Mouse (Mus musculus): Measurements from ENCODE around the gene Ubc. TPM values are rescaled to one million over a fixed set of nuclear protein-coding genes. Genes with fewer than 3 reads are reported as not detected.
A peak's percentile ranks its signal among the peaks of the same experiment; 100 is the strongest.

The Ubc gene
- polyA plus RNA-seq, 1 experiment from 2014 or later: 1,134 TPM

- Histone ChIP-seq H3K27me3 (ENCODE audit: insufficient read depth, poor library complexity, severe bottlenecking) (no peaks in the 10 kb centered on the region), H3K27ac (no peak overlapping the region), H3K4me1 (replicated peaks) (peaks cover 4% of the 10 kb centered on the region; the same call in 1 of the 2 replicates), H3K4me3 (no peak overlapping the region), H3K9me3 (peaks cover 9% of the 10 kb centered on the region), H3K36me3 (no peaks in the 10 kb centered on the region)
- peak; percentile 62 for DNase-seq (ENCODE audit: low spot score)
- WGBS: 41% methylated on average over 8 of the region's 8 CpGs
These were observed 41.5 kb downstream of the Ubc start for GRCm38 (mm10) chr5:125348487-125348886.

GRCm38 (mm10) chr5:125348067-125348466 lies 41.9 kb downstream of the Ubc start:
- H3K27me3 ChIP-seq (ENCODE audit: insufficient read depth, poor library complexity, severe bottlenecking): no peaks in the 10 kb centered on the region
- no peak for DNase-seq (ENCODE audit: low spot score)
- H3K9me3 ChIP-seq: peaks cover 5% of the 10 kb centered on the region
- H3K4me3 ChIP-seq: no peak overlapping the region
- WGBS: 75% methylated on average over 7 of the region's 7 CpGs
- peaks cover 4% of the 10 kb centered on the region; the same call in 1 of the 2 replicates for H3K4me1 ChIP-seq (replicated peaks)
- no peaks in the 10 kb centered on the region for H3K36me3 ChIP-seq
- no peak overlapping the region for H3K27ac ChIP-seq

- no peak for DNase-seq (ENCODE audit: low spot score)
- H3K4me1 ChIP-seq (replicated peaks): peaks cover 23% of the 10 kb centered on the region
- no peaks in the 10 kb centered on the region for H3K9me3 ChIP-seq
- no peak overlapping the region for H3K4me3 ChIP-seq
- WGBS: 91% methylated on average over 6 of the region's 6 CpGs
- H3K36me3 ChIP-seq: no peaks in the 10 kb centered on the region
- peaks cover 17% of the 10 kb centered on the region for H3K27me3 ChIP-seq (ENCODE audit: insufficient read depth, poor library complexity, severe bottlenecking)
- H3K27ac ChIP-seq: no peak overlapping the region
These were observed 45.7 kb downstream of the Ubc start for GRCm38 (mm10) chr5:125344296-125344695.

- DNase-seq (ENCODE audit: low spot score): no peak
- H3K27ac ChIP-seq: peak overlapping the region; percentile 87
- H3K36me3 ChIP-seq: no peaks in the 10 kb centered on the region
- peak overlapping the region; percentile 86 for H3K4me3 ChIP-seq
- 53% methylated on average over 14 of the region's 14 CpGs for WGBS
- peaks cover 36% of the 10 kb centered on the region for H3K4me1 ChIP-seq (replicated peaks)
- no peaks in the 10 kb centered on the region for H3K9me3 ChIP-seq
- H3K27me3 ChIP-seq (ENCODE audit: insufficient read depth, poor library complexity, severe bottlenecking): peaks cover 19% of the 10 kb centered on the region
These were observed 48.4 kb downstream of the Ubc start for GRCm38 (mm10) chr5:125341459-125342090.

- H3K27ac ChIP-seq: peak within 1 kb of the TSS; percentile 87
- under 1% methylated on average over 42 of the region's 42 CpGs for WGBS
- H3K4me3 ChIP-seq: peak within 1 kb of the TSS; percentile 86
These were observed 49.3 kb downstream of the Ubc start, which contains the start of gene Scarb1 for GRCm38 (mm10) chr5:125340547-125341262. Gene Scarb1 (minus strand): TSS chr5:125341094.

GRCm38 (mm10) chr5:125339851-125340531 lies 50.0 kb downstream of the Ubc start:
- Histone ChIP-seq H3K27ac (peak overlapping the region; percentile 87), H3K4me3 (peak overlapping the region; percentile 86), H3K36me3 (no peaks in the 10 kb centered on the region), H3K4me1 (replicated peaks) (peaks cover 36% of the 10 kb centered on the region), H3K27me3 (ENCODE audit: insufficient read depth, poor library complexity, severe bottlenecking) (peaks cover 19% of the 10 kb centered on the region), H3K9me3 (no peaks in the 10 kb centered on the region)
- 1% methylated on average over 25 of the region's 25 CpGs for WGBS
- DNase-seq (ENCODE audit: low spot score): peak; percentile 48

More at GRCm38 (mm10) chr5:125340547-125341262, 49.3 kb downstream of the Ubc start, which contains the start of gene Scarb1:
- no peaks in the 10 kb centered on the region for H3K36me3 ChIP-seq
- H3K4me1 ChIP-seq (replicated peaks): peaks cover 36% of the 10 kb centered on the region
- DNase-seq (ENCODE audit: low spot score): peak; percentile 89
- no peaks in the 10 kb centered on the region for H3K9me3 ChIP-seq
- H3K27me3 ChIP-seq (ENCODE audit: insufficient read depth, poor library complexity, severe bottlenecking): peaks cover 19% of the 10 kb centered on the region

GRCm38 (mm10) chr5:125339108-125339751 lies 50.8 kb downstream of the Ubc start:
- Histone ChIP-seq H3K9me3 (no peaks in the 10 kb centered on the region), H3K27me3 (ENCODE audit: insufficient read depth, poor library complexity, severe bottlenecking) (peaks cover 19% of the 10 kb centered on the region), H3K27ac (peak overlapping the region; percentile 87), H3K4me1 (replicated peaks) (peaks cover 36% of the 10 kb centered on the region), H3K4me3 (peak overlapping the region; percentile 86), H3K36me3 (no peaks in the 10 kb centered on the region)
- peak; percentile 42 for DNase-seq (ENCODE audit: low spot score)
- 3% methylated on average over 18 of the region's 18 CpGs for WGBS

GRCm38 (mm10) chr5:125337526-125337925 lies 52.5 kb downstream of the Ubc start:
- Histone ChIP-seq H3K4me3 (no peak overlapping the region), H3K36me3 (no peaks in the 10 kb centered on the region), H3K27me3 (ENCODE audit: insufficient read depth, poor library complexity, severe bottlenecking) (peaks cover 19% of the 10 kb centered on the region), H3K4me1 (replicated peaks) (peaks cover 36% of the 10 kb centered on the region), H3K9me3 (no peaks in the 10 kb centered on the region), H3K27ac (no peak overlapping the region)
- no peak for DNase-seq (ENCODE audit: low spot score)
- WGBS: 78% methylated on average over 7 of the region's 7 CpGs

- no peak overlapping the region for H3K27ac ChIP-seq
- 60% methylated on average over 9 of the region's 9 CpGs for WGBS
- H3K4me3 ChIP-seq: no peak overlapping the region
- DNase-seq (ENCODE audit: low spot score): no peak
- H3K36me3 ChIP-seq: no peaks in the 10 kb centered on the region
- H3K4me1 ChIP-seq (replicated peaks): peaks cover 41% of the 10 kb centered on the region
- H3K27me3 ChIP-seq (ENCODE audit: insufficient read depth, poor library complexity, severe bottlenecking): peaks cover 16% of the 10 kb centered on the region
- no peaks in the 10 kb centered on the region for H3K9me3 ChIP-seq
These were observed 53.0 kb downstream of the Ubc start for GRCm38 (mm10) chr5:125337012-125337411.

Other genes starting within 250 kb of the Ubc start
- gene Ncor2, start 211.0 kb downstream of the Ubc start, polyA plus RNA-seq (2016; fragmentation: Nextera tagmentation; extraction: Ambion mirVana): 18.1 and 19.7 TPM in 2 replicates
- gene Scarb1, start 49.1 kb downstream of the Ubc start, polyA plus RNA-seq (2016; fragmentation: Nextera tagmentation; extraction: Ambion mirVana): 41.2 and 43.6 TPM in 2 replicates
- 0.52 and 0.86 TPM in 2 replicates for gene Gm10382, start 880 bp downstream of the Ubc start, polyA plus RNA-seq (2016; fragmentation: Nextera tagmentation; extraction: Ambion mirVana)
- gene Dhx37, start 43.9 kb upstream of the Ubc start, polyA plus RNA-seq (2016; fragmentation: Nextera tagmentation; extraction: Ambion mirVana): 19.2 and 21.0 TPM in 2 replicates
- gene Bri3bp, start 51.4 kb upstream of the Ubc start, polyA plus RNA-seq (2016; fragmentation: Nextera tagmentation; extraction: Ambion mirVana): 46.9 and 53.8 TPM in 2 replicates
- gene Aacs, start 85.6 kb upstream of the Ubc start, polyA plus RNA-seq (2016; fragmentation: Nextera tagmentation; extraction: Ambion mirVana): 63.4 and 73.4 TPM in 2 replicates
- 0.21 and 0.41 TPM in 2 replicates for gene Tmem132b, start 141.6 kb upstream of the Ubc start, polyA plus RNA-seq (2016; fragmentation: Nextera tagmentation; extraction: Ambion mirVana)

Measured in hindbrain, embryonic 10.5 days (tissue).